Mouse (Mus musculus) gonadal fat pad, adult 2 months (tissue): Measurements from ENCODE around the gene Mylpf. TPM values are rescaled to one million over a fixed set of nuclear protein-coding genes. Genes with fewer than 3 reads are reported as not detected.

Experiments
- DNase-seq: peaks from one replicate; pipeline ENCODE4 v3.0.0-alpha.2; 2012; ENCODE audit warnings: low read depth
- polyA plus RNA-seq: library from polyadenylated mRNA; depleted of rRNA; stranded (reverse); fragments of >200 nt; gene quantifications from 2 replicates; pipeline ENCODE4 v1.2.3, GENCODE M21; 2012; rRNA removed

Mylpf gene
- polyA plus RNA-seq, 1 experiment: 7.6 TPM

GRCm38 (mm10) chr7:127259186-127259905 lies 50.7 kb downstream of the Mylpf start:
- DNase-seq: no peak

- DNase-seq: peak; percentile 96
These were observed 51.8 kb downstream of the Mylpf start, which contains the start of gene Dctpp1 for GRCm38 (mm10) chr7:127260309-127261111. Gene Dctpp1, minus strand, starts transcription at chr7:127260709.

GRCm38 (mm10) chr7:127262218-127262961 lies 53.7 kb downstream of the Mylpf start:
- no peak for DNase-seq

DNA sequence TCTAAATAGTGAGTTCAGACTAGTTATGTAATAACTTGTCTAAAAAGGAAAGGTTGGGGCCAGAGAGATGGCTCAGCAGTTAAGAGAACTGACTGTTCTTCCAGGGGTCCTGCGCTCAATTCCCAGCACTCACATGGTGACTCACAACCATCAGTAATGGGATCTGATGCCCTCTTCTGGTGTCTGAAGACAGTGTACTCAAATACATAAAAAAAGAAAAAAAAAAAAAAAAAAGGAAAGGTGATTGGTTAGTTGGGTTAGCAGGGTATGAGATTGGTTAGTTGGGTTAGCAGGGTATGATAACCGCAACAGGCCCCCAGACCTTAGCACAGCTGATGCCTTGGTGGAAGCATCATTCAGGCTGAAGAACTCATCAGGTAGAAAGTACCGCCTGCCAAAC lies 54.8 kb downstream of the Mylpf start:
- DNase-seq: no peak

Other genes with a start within 250 kb of the Mylpf start
- 240 and 245 TPM in 2 replicates for gene Cdipt, start 233.0 kb upstream of the Mylpf start, polyA plus RNA-seq
- 5.3 and 8.5 TPM in 2 replicates for gene Cdiptos, start 232.8 kb upstream of the Mylpf start, polyA plus RNA-seq
- gene Mvp, start 194.3 kb upstream of the Mylpf start, polyA plus RNA-seq: 84.9 and 85.3 TPM in 2 replicates
- 2.4 and 5.3 TPM in 2 replicates for gene Pagr1b, start 192.4 kb upstream of the Mylpf start, polyA plus RNA-seq
- gene Pagr1a, start 191.5 kb upstream of the Mylpf start, polyA plus RNA-seq: 6.9 and 8.0 TPM in 2 replicates
- 19.8 and 21.2 TPM in 2 replicates for gene Gm42742, start 187.8 kb upstream of the Mylpf start, polyA plus RNA-seq
- 7.3 and 8.9 TPM in 2 replicates for gene Prrt2, start 187.7 kb upstream of the Mylpf start, polyA plus RNA-seq
- 80.5 and 81.9 TPM in 2 replicates for gene Maz, start 181.9 kb upstream of the Mylpf start, polyA plus RNA-seq
- 1.3 and 2.1 TPM in 2 replicates for gene Kif22, start 166.4 kb upstream of the Mylpf start, polyA plus RNA-seq
- 0.86 and 1.5 TPM in 2 replicates for gene Zg16, start 121.6 kb upstream of the Mylpf start, polyA plus RNA-seq
- 14.8 and 17.4 TPM in 2 replicates for gene AI467606, start 117.5 kb upstream of the Mylpf start, polyA plus RNA-seq
- 1.7 and 2.1 TPM in 2 replicates for gene Qprt, start 86.7 kb upstream of the Mylpf start, polyA plus RNA-seq
- 1.4 and 1.6 TPM in 2 replicates for gene Spn, start 71.1 kb upstream of the Mylpf start, polyA plus RNA-seq
- 29.3 and 32.5 TPM in 2 replicates for gene Cd2bp2, start 12.8 kb upstream of the Mylpf start, polyA plus RNA-seq
- gene Tbc1d10b, start 422 bp upstream of the Mylpf start, polyA plus RNA-seq: 28.2 and 33.0 TPM in 2 replicates
- 13.4 and 14.2 TPM in 2 replicates for gene Zfp553, start 24.2 kb downstream of the Mylpf start, polyA plus RNA-seq
- gene Sept1, start 24.2 kb downstream of the Mylpf start, polyA plus RNA-seq: 8.3 and 9.3 TPM in 2 replicates
- 89.7 and 105 TPM in 2 replicates for gene Zfp771, start 35.4 kb downstream of the Mylpf start, polyA plus RNA-seq
- 40.9 and 52.0 TPM in 2 replicates for gene Dctpp1, start 51.8 kb downstream of the Mylpf start, polyA plus RNA-seq
- gene Sephs2, start 65.2 kb downstream of the Mylpf start, polyA plus RNA-seq: 21.3 and 22.8 TPM in 2 replicates
- 3.0 and 3.4 TPM in 2 replicates for gene Itgal, start 87.4 kb downstream of the Mylpf start, polyA plus RNA-seq
- gene Zfp768, start 136.7 kb downstream of the Mylpf start, polyA plus RNA-seq: 22.5 and 22.7 TPM in 2 replicates
- gene Zfp747, start 167.2 kb downstream of the Mylpf start, polyA plus RNA-seq: 8.7 and 9.4 TPM in 2 replicates
- 5.8 and 6.4 TPM in 2 replicates for gene 9130019O22Rik, start 178.3 kb downstream of the Mylpf start, polyA plus RNA-seq
- 11.9 and 12.0 TPM in 2 replicates for gene E430018J23Rik, start 184.7 kb downstream of the Mylpf start, polyA plus RNA-seq
- 5.6 and 5.9 TPM in 2 replicates for gene Zfp764, start 197.9 kb downstream of the Mylpf start, polyA plus RNA-seq
- gene Zfp688, start 213.2 kb downstream of the Mylpf start, polyA plus RNA-seq: 18.1 and 22.4 TPM in 2 replicates
- gene Zfp689, start 240.3 kb downstream of the Mylpf start, polyA plus RNA-seq: 3.5 and 4.2 TPM in 2 replicates